ENCODE assay signal across 14 mouse cellular contexts in genomic region chr17:45208596-45209386, GRCm38 (mm10).
A peak's percentile ranks its signal among the peaks of the same experiment; 100 is the strongest.
DNase-seq lines count a peak whose midpoint lies in the region; ATAC-seq and TF ChIP-seq lines count a peak whose summit lies in the region.
"Had no signal": no experiment of that assay in that cellular context is flagged by ENCODE, and none has a peak within 500 bp of the region (broad histone marks: within the 10 kb centered on the region; RNA-seq: fewer than 3 reads in every experiment).

No protein-coding gene starts in this region.

- H3K27ac ChIP-seq in neural tube, embryonic 12.5 days = no peak overlapping the region
- H3K27ac ChIP-seq in hindbrain, embryonic 15.5 days (replicated peaks) = no peak overlapping the region
- peak overlapping the region; percentile 58 for H3K27ac ChIP-seq in midbrain, embryonic 10.5 days (replicated peaks)
- no peak overlapping the region for H3K27ac ChIP-seq in left cerebral cortex, adult 2 months
- H3K27ac ChIP-seq in intestine, embryonic 16.5 days (ENCODE audit: low read length) = no peak overlapping the region
- H3K27ac ChIP-seq: forebrain, embryonic 10.5 days; kidney, postnatal 0 days; limb, embryonic 15.5 days had no signal

- WGBS in neural tube, embryonic 12.5 days = 56% methylated on average over 14 of the region's 14 CpGs
- WGBS in hindbrain, embryonic 15.5 days = 42% methylated on average over 14 of the region's 14 CpGs
- WGBS in midbrain, embryonic 10.5 days = 50% methylated on average over 14 of the region's 14 CpGs
- WGBS in intestine, embryonic 16.5 days = 69% methylated on average over 14 of the region's 14 CpGs

- H3K36me3 ChIP-seq in neural tube, embryonic 12.5 days = no peaks in the 10 kb centered on the region
- no peaks in the 10 kb centered on the region for H3K36me3 ChIP-seq in hindbrain, embryonic 15.5 days
- no peaks in the 10 kb centered on the region for H3K36me3 ChIP-seq in midbrain, embryonic 10.5 days
- no peaks in the 10 kb centered on the region for H3K36me3 ChIP-seq in intestine, embryonic 16.5 days (ENCODE audit: control insufficient read depth, insufficient read depth, low read length)
- H3K36me3 ChIP-seq: forebrain, embryonic 10.5 days; limb, embryonic 15.5 days had no signal

- intact Hi-C loops in left cerebral cortex, adult 2 months (cut with DNase I) = no loop called here

- no peak overlapping the region for H3K4me3 ChIP-seq in neural tube, embryonic 12.5 days
- no peak overlapping the region for H3K4me3 ChIP-seq in hindbrain, embryonic 15.5 days
- H3K4me3 ChIP-seq in midbrain, embryonic 10.5 days = no peak overlapping the region
- no peak overlapping the region for H3K4me3 ChIP-seq in left cerebral cortex, adult 2 months
- no peak overlapping the region for H3K4me3 ChIP-seq in intestine, embryonic 16.5 days (ENCODE audit: low read length)
- H3K4me3 ChIP-seq: forebrain, embryonic 10.5 days; limb, embryonic 15.5 days had no signal

- TF ChIP-seq CTCF in left cerebral cortex, adult 2 months (IDR thresholded peaks at IDR 0.05) = no peak

- H3K9me3 ChIP-seq in neural tube, embryonic 12.5 days = no peaks in the 10 kb centered on the region
- no peaks in the 10 kb centered on the region for H3K9me3 ChIP-seq in hindbrain, embryonic 15.5 days
- H3K9me3 ChIP-seq in midbrain, embryonic 10.5 days (replicated peaks) = peaks cover 4% of the 10 kb centered on the region; the same call in 1 of the 2 replicates
- no peaks in the 10 kb centered on the region for H3K9me3 ChIP-seq in intestine, embryonic 16.5 days (ENCODE audit: control insufficient read depth, low read length)

- no peak overlapping the region for H3K4me2 ChIP-seq in neural tube, embryonic 12.5 days (replicated peaks)
- H3K4me2 ChIP-seq in hindbrain, embryonic 15.5 days = no peak overlapping the region
- no peak overlapping the region for H3K4me2 ChIP-seq in intestine, embryonic 16.5 days (ENCODE audit: low read depth, low read length)
- H3K4me2 ChIP-seq: limb, embryonic 15.5 days had no signal

- H3K9ac ChIP-seq in neural tube, embryonic 12.5 days = no peak overlapping the region
- no peak overlapping the region for H3K9ac ChIP-seq in hindbrain, embryonic 15.5 days
- H3K9ac ChIP-seq in intestine, embryonic 16.5 days (ENCODE audit: low read depth, low read length) = no peak overlapping the region
- H3K9ac ChIP-seq: limb, embryonic 15.5 days had no signal

- H3K4me1 ChIP-seq in neural tube, embryonic 12.5 days = peaks cover 5% of the 10 kb centered on the region; the same call in 1 of the 2 replicates
- peaks cover 5% of the 10 kb centered on the region; the same call in 1 of the 2 replicates for H3K4me1 ChIP-seq in hindbrain, embryonic 15.5 days (replicated peaks)
- peaks cover 16% of the 10 kb centered on the region for H3K4me1 ChIP-seq in midbrain, embryonic 10.5 days
- H3K4me1 ChIP-seq in intestine, embryonic 16.5 days (ENCODE audit: control insufficient read depth, insufficient read depth, low read length) = no peaks in the 10 kb centered on the region

- ATAC-seq in neural tube, embryonic 12.5 days (ENCODE audit: low FRiP score, low read depth) = peak; percentile 48
- ATAC-seq in hindbrain, embryonic 15.5 days (ENCODE audit: low FRiP score, low read depth) = peak; percentile 69; the same call in 1 of the 2 replicates
- ATAC-seq in intestine, embryonic 16.5 days = no peak

- no peak for DNase-seq in neural tube, embryonic 10.5 days (ENCODE audit: extremely low spot score, low spot score)
- DNase-seq in midbrain, embryonic 10.5 days (ENCODE audit: low spot score) = peak; percentile 65
- no peak for DNase-seq in left cerebral cortex, adult 2 months (ENCODE audit: extremely low spot score in 1 of 2, low spot score in 2 of 2)
- DNase-seq in gastrocnemius, postnatal 25 days = no peak
- DNase-seq: cerebellum, adult 8-10 months; gastrocnemius, postnatal 36 days; heart, postnatal 4 days; thymus, postnatal 36 days had no signal

- no peaks in the 10 kb centered on the region for H3K27me3 ChIP-seq in neural tube, embryonic 12.5 days (replicated peaks)
- H3K27me3 ChIP-seq in hindbrain, embryonic 15.5 days = no peaks in the 10 kb centered on the region
- H3K27me3 ChIP-seq in midbrain, embryonic 10.5 days (ENCODE audit: low read depth, poor library complexity, severe bottlenecking) = no peaks in the 10 kb centered on the region
- H3K27me3 ChIP-seq in intestine, embryonic 16.5 days (replicated peaks; ENCODE audit: control insufficient read depth, insufficient read depth, low read length) = no peaks in the 10 kb centered on the region
- H3K27me3 ChIP-seq: limb, embryonic 15.5 days had no signal
